Mouse (Mus musculus) macrophage (primary cell): Measurements from ENCODE around the gene Nemp1. TPM values are rescaled to one million over a fixed set of nuclear protein-coding genes. Genes with fewer than 3 reads are reported as not detected.

Experiments
- H3K27ac ChIP-seq: fragments of 350-480 bp; formaldehyde crosslinking; 2 replicates; pipeline ENCODE4 v1.9.0; 2021
- H3K36me3 ChIP-seq: fragments of 350-480 bp; formaldehyde crosslinking; 2 replicates; pipeline ENCODE4 v1.9.0; 2021; ENCODE audit errors: inconsistent target
- H3K4me3 ChIP-seq: fragments of 350-480 bp; formaldehyde crosslinking; 2 replicates; pipeline ENCODE4 v1.9.0; 2021; ENCODE audit errors: inconsistent target
- H3K79me2 ChIP-seq: fragments of 350-480 bp; formaldehyde crosslinking; 2 replicates; pipeline ENCODE4 v1.9.0; 2021; ENCODE audit errors: inconsistent target
- WGBS: methylation state at CpG from one replicate; pipeline ENCODE4 v1.1.7; 2026; ENCODE audit warnings: inconsistent platforms; ENCODE audit not compliant: missing documents; 5-methylcytosine and 5-hydroxymethylcytosine counted together
- polyA plus RNA-seq: library from polyadenylated mRNA; stranded (reverse); fragments of 250-400 nt; gene quantifications from 3 replicates; pipeline ENCODE4 v1.2.4, GENCODE M21; 2018; ENCODE audit warnings: inconsistent platforms

Nemp1 gene
- polyA plus RNA-seq, 1 experiment from 2014 or later = 2.7 TPM

DNA sequence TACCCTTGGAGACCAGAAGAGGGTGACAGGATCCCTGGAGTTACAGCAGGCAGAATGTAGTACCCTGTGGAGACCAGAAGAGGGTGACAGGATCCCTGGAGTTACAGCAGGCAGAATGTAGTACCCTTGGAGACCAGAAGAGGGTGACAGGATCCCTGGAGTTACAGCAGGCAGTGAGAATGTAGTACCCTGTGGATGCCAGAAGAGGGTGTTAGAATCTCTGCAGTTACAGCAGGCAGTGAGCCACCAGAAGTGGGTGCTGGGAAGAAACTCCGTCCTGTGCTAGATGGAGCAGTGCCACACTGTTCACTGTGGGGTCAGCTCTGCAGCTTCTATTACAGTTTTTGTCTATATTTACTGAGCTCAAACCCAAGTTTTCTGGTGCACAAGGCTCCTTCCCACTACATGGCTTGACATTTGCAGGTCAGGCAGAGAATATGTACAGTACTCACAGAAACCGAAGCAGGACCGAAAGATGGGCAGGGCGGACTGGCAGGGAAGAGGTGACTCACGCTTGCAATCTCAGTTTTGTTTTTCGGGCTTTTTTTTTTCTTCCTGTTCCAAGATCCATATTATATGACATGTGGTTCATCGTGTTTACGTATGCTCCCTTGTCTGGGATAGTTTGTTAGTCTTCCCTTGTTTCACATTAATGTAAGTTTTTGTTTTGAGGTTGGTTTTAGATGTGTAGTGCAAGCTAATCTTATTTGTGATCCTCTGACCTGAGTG lies 8.3 kb downstream of the Nemp1 start:
- Histone ChIP-seq H3K36me3 (no peaks in the 10 kb centered on the region), H3K4me3 (no peak overlapping the region; the same call in 1 of the 2 replicates), H3K27ac (peak overlapping the region; percentile 43), H3K79me2 (peaks cover 9% of the 10 kb centered on the region; the same call in 1 of the 2 replicates)
- WGBS = 48% methylated on average over 8 of the region's 8 CpGs

DNA sequence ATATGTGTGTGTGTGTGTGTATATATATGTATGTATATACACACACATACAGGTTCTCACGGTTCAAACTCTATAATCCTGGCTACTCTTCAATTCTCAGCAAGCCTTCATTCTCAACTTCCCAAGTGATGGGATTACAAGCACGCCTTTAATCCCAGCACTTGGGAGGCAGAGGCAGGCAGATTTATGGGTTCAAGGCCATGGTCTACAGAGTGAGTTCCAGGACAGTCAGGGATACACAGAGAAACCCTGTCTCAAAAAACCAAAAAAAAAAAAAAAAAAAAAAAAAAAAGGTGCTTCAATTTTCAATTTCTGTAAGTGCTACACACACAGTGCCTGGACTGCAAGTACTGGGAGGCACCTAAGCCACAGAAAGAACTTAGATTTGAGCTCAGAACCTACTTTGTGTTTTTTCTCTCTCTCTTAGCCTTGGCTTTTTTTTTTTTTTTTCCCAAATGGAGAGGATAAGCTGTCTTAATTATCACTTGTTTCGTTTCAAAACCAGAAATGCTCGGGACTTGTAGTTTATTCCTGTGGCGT lies 9.2 kb downstream of the Nemp1 start:
- Histone ChIP-seq H3K27ac (peak overlapping the region; percentile 54), H3K4me3 (peak overlapping the region; percentile 54), H3K36me3 (no peaks in the 10 kb centered on the region), H3K79me2 (peaks cover 16% of the 10 kb centered on the region; the same call in 1 of the 2 replicates)
- WGBS = 48% methylated on average over 5 of the region's 5 CpGs

DNA sequence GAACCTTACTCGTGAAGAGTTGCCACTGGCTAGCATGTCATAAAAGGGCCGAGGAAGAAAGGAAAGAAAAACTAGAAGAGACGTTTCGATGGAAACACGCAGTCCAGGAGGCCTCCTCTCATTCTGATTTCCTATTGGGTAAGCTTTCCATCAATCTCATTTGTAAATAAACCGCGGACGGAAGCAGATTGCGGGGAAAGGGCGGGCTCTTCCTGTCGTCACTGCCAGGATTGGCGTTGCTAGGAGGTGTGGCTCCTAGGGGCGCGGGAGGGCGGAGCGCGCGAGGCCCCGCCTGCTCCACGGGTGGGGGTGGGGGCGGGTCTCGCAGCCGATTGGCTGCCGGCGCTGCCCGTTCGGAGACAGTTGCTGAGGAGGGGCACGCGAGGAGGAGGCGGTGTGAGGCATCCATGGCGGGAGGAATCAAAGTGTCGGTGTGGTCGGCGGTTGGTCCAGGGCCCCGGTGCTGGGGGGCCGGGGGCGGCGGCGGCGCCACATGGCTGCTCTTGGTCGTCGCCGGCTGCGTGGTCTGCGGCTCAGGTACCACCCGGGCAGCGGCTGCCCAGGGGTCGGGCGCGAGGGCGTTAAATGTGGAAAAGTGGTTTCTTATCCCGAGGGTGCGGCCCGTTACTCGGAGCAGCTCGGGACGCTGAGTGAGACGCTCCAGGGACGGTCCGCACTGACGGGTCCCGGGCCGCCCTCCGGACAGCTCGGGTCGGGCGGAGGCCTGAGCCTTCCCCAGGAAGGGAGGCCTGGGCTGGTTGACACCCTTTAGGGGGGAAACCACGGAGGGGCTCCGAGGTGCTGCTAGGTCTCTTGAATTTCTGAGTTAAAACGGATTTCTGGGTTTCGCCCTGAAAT lies 10.2 kb downstream of the Nemp1 start:
- Histone ChIP-seq H3K79me2 (peaks cover 25% of the 10 kb centered on the region; the same call in 1 of the 2 replicates), H3K4me3 (peak overlapping the region; percentile 56), H3K36me3 (no peaks in the 10 kb centered on the region), H3K27ac (peak overlapping the region; percentile 54)
- under 1% methylated on average over 70 of the region's 71 CpGs for WGBS

DNA sequence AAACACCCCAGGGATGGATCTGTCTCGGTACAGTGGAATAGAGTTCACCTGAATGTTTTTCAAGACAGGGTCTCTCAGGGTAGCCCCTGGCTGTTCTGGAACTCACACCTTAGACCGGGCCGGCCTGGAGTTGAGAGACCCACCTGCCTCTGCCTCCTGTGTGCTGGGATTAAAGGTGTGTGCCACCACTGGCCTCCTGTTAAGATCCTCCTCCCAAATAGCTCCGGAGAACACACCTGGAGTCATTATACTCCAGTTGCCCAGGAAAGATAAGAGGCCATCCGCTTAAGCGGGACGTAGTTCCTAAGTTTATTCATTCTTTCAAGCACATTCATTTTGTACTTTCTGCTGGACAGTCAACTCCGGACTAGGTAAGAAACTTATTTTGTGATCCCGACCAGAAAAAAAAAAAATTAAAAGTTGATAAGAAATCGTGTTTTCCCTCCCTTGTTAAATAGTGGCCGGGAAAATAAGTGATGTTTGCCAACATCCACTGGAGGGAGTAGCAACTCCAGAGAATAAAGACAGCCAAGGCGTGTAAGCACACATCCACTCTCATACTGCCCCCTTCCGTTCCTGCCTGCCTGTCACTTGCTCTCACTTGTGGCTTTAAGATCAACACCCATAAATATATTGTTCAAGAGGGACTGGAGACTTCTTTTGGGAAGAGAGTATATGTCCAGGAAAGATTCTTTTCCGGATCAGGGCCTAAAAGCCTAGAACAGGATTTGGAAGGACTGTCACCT lies 11.1 kb downstream of the Nemp1 start:
- Histone ChIP-seq H3K4me3 (peak overlapping the region; percentile 56), H3K36me3 (no peaks in the 10 kb centered on the region), H3K79me2 (peaks cover 25% of the 10 kb centered on the region; the same call in 1 of the 2 replicates), H3K27ac (peak overlapping the region; percentile 25)
- 9% methylated on average over 14 of the region's 14 CpGs for WGBS

DNA sequence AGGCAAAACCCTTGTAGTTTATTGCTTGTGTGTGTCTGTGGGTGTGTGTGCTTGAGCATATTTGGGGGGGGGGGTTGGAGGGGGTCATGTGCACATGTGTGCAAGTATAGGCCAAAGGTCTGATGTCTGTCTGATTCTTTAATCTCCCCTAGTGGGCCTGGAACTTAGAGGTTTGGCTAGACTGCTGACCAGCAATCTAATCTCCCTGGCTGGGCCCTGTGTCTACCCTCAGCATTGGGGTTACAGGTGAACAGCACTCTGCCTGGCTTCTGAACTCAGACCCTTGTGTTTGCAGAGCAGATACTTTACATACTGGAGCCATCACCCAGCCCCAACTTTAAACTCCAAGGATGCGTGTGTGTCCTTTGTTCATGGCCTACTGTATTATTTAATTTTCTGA lies 12.5 kb downstream of the Nemp1 start:
- no peaks in the 10 kb centered on the region for H3K36me3 ChIP-seq
- H3K4me3 ChIP-seq = no peak overlapping the region
- H3K79me2 ChIP-seq = peaks cover 25% of the 10 kb centered on the region; the same call in 1 of the 2 replicates
- 100% methylated on average over 1 of the region's 1 CpGs for WGBS
- H3K27ac ChIP-seq = no peak overlapping the region

- Histone ChIP-seq H3K4me3 (no peak overlapping the region), H3K36me3 (no peaks in the 10 kb centered on the region), H3K27ac (no peak overlapping the region), H3K79me2 (peaks cover 25% of the 10 kb centered on the region; the same call in 1 of the 2 replicates)
- 91% methylated on average over 3 of the region's 3 CpGs for WGBS
These were observed 13.2 kb downstream of the Nemp1 start for GRCm38 (mm10) chr10:127679881-127680280.

DNA sequence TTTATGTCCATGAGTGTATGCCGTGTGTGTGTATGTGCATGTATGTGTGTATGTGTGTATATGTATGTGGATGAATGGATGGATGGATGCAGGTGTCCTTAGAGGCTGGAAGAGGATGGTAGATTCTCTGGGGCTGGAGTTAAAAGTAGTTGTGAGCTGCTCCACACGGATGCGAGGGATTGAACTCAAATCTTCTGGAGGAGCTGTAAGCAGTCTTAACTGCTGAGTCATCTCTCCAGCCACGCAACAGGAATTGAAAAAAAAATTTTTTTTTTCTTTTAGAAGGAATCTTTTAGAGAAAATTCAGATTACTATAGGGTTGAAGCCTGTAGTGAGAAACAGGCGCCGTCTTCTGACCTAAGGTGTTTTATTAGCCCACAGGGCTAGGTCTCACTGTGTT lies 16.2 kb downstream of the Nemp1 start:
- Histone ChIP-seq H3K27ac (no peak overlapping the region), H3K36me3 (no peaks in the 10 kb centered on the region), H3K4me3 (no peak overlapping the region), H3K79me2 (peaks cover 25% of the 10 kb centered on the region; the same call in 1 of the 2 replicates)
- 77% methylated on average over 6 of the region's 6 CpGs for WGBS

DNA sequence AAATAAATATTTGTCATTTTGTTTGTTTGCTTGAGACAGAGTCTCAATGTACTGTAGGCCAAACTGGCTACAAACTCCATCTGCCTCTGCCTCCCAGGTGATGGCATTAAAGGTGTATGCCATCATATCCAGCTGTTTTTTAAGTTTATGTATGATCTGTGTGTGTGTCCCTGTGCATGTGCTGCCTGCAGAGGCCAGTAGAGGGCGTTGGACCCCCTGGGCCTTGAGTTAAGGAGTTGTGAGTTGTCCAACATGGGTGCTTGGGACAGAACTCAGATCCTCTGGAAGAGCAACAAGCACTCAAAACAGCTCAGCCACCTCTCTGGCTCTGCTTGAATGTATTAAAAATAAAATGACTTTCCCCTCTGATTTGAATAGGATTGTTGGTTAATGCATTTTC lies 24.4 kb downstream of the Nemp1 start:
- Histone ChIP-seq H3K79me2 (no peaks in the 10 kb centered on the region), H3K27ac (no peak overlapping the region), H3K4me3 (no peak overlapping the region), H3K36me3 (no peaks in the 10 kb centered on the region; the same call in 1 of the 2 replicates)
- 17% methylated on average over 1 of the region's 1 CpGs for WGBS

- Histone ChIP-seq H3K27ac (no peak overlapping the region), H3K4me3 (no peak overlapping the region), H3K79me2 (no peaks in the 10 kb centered on the region), H3K36me3 (no peaks in the 10 kb centered on the region; the same call in 1 of the 2 replicates)
- 68% methylated on average over 2 of the region's 2 CpGs for WGBS
These were observed 27.9 kb downstream of the Nemp1 start for GRCm38 (mm10) chr10:127694636-127695035.

- H3K27ac ChIP-seq = no peak overlapping the region
- no peaks in the 10 kb centered on the region for H3K79me2 ChIP-seq
- H3K4me3 ChIP-seq = no peak overlapping the region
- no peaks in the 10 kb centered on the region; the same call in 1 of the 2 replicates for H3K36me3 ChIP-seq
- 93% methylated on average over 7 of the region's 7 CpGs for WGBS
These were observed 29.1 kb downstream of the Nemp1 start for GRCm38 (mm10) chr10:127695775-127696174.

- no peaks in the 10 kb centered on the region; the same call in 1 of the 2 replicates for H3K36me3 ChIP-seq
- no peaks in the 10 kb centered on the region for H3K79me2 ChIP-seq
- H3K4me3 ChIP-seq = no peak overlapping the region
- H3K27ac ChIP-seq = no peak overlapping the region
- 92% methylated on average over 7 of the region's 7 CpGs for WGBS
These were observed 32.3 kb downstream of the Nemp1 start for GRCm38 (mm10) chr10:127698966-127699365.

GRCm38 (mm10) chr10:127703299-127703698 lies 36.6 kb downstream of the Nemp1 start:
- Histone ChIP-seq H3K36me3 (no peaks in the 10 kb centered on the region), H3K79me2 (no peaks in the 10 kb centered on the region), H3K27ac (no peak overlapping the region), H3K4me3 (no peak overlapping the region)
- WGBS = 53% methylated on average over 4 of the region's 4 CpGs

DNA sequence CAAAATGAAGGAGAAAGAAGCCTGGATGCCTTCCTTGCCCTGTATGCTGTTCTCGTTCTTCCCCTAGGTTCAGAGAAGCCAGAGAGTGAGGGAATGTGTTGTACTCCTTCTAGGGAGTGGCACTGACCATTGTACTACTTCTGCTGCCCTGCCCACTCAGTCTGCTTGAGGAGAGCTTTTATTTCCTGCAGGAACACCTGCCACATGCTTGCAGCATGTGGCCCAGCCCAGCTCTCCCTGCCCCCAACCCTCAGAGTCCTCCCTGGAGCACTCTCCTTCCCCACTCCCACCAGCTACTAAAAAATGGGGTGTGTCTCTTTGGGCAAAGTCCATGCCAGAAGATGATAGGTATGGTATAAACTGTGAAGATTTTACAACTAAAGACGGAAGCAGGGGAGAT lies 37.6 kb downstream of the Nemp1 start:
- Histone ChIP-seq H3K4me3 (no peak overlapping the region), H3K36me3 (no peaks in the 10 kb centered on the region), H3K79me2 (no peaks in the 10 kb centered on the region), H3K27ac (no peak overlapping the region)
- 74% methylated on average over 2 of the region's 2 CpGs for WGBS

DNA sequence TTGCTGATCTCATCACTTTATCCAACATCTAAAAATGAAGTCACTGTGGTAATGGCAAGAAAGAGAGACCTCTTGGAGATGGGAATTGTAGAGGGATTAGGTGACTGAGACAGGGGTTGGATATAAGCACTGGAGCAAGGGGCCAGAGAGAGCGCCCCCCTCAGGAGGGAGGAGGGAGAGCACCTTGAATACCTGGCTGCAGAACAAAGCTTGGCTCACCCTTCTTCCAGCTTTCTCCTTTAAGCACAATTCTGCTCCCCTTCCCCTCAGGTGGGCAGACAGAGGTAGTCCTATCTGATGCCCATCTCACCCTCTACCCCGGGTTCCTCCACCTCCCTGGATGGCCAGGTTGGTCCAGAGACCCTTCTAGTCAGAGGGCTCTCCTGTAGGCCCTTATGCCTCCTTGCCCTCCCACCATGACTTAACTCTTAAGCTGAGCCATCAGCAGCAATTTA lies 38.1 kb downstream of the Nemp1 start, which contains the start of gene Myo1a:
Myo1a (plus strand) TSS at position 405 of the 455 bp plus-strand sequence.
- H3K27ac ChIP-seq = no peak within 1 kb of the TSS
- H3K4me3 ChIP-seq = no peak within 1 kb of the TSS
- WGBS = 67% methylated on average over 2 of the region's 2 CpGs
- H3K79me2 ChIP-seq = no peaks in the 10 kb centered on the region
- no peaks in the 10 kb centered on the region for H3K36me3 ChIP-seq
